Mouse (Mus musculus): ENCODE data around the gene Ptprz1. TPM values are rescaled to one million over a fixed set of nuclear protein-coding genes. Genes with fewer than 3 reads are reported as not detected.

The Ptprz1 gene
- polyA plus RNA-seq, 1 experiment from 2014 or later, result 2.7 TPM

DNA sequence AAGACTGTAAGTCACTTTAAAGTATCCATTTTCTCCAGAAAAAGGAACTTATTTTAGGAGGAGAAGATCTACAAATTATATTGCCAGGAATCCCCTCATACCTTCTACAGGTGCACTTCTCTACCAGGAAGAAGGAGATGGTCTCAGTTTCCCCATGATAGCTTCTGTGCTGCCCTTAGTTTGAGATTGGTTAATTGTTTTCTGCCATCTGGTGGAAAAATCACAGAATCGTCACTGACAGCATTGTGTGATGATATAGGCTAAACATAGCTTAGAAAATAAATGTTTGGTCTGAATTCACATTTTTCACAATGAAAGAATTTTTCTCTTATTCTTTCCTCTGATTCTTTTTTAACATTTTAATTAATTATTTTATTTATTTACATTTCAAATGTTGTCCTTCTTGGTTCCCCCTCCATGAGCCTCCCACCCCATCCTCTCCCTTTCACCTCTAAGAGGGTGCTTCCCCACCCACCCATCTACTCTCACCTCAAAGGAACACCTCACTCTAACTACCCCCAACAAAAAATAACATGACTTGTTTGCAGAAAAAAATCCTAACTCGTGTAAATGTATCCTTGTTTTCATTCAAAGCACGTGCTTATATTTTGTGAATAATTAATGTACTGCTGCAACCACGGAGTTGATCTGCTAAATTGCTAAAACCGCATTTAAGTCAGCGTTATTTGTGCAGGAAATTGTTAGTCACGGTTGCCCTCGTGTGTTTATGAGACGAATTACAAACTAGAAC lies 108.6 kb downstream of the Ptprz1 start:
- Histone ChIP-seq H3K27ac (ENCODE audit: low read length) (no peak overlapping the region), H3K4me2 (ENCODE audit: low read depth, low read length) (no peak overlapping the region), H3K4me3 (ENCODE audit: low read length) (no peak overlapping the region), H3K9me3 (ENCODE audit: control insufficient read depth, low read length) (peaks cover 5% of the 10 kb centered on the region; the same call in 1 of the 2 replicates), H3K36me3 (ENCODE audit: control insufficient read depth, insufficient read depth, low read length) (no peaks in the 10 kb centered on the region), H3K27me3 (ENCODE audit: control insufficient read depth, insufficient read depth, low read depth, low read length) (no peaks in the 10 kb centered on the region), H3K9ac (ENCODE audit: low read length) (no peak overlapping the region), H3K4me1 (replicated peaks; ENCODE audit: control insufficient read depth, insufficient read depth, low read length) (no peaks in the 10 kb centered on the region)
- 0 out of 2 replicates have a peak, but pooled peaks have one; percentile 20 for ATAC-seq (ENCODE audit: low read depth)
- 7% methylated on average over 9 of the region's 9 CpGs for WGBS

DNA sequence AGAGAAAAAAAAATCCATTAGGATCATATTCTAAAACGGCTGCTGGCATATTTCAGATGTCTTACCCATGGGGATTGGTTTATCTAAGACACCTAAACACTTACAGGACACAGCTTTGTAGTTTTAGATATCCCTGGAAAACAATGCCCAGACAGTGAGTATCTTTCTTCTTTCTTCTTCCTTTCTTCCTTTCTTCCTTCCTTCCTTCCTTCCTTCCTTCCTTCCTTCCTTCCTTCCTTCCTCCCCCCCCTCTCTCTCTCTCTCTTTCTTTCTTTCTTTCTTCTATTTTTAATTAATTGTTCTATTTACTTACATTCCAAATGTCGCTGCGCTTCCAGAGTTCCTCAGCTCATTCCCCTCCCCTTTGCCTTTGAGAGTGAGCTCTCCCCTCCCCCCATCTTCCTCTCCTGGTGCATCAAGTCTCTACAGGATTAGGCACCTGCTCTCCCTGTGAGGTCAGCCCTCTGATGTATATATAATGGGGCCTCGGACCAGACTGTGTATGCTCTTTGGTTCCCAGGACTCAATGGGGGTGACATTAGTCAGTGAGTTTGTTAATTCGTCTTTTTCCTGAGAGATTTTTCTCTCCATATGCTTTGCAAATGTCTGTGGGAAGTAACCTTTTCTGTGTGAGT lies 109.3 kb downstream of the Ptprz1 start:
- 5% methylated on average over 5 of the region's 5 CpGs for WGBS
- no peak overlapping the region for H3K4me3 ChIP-seq (ENCODE audit: low read length)
- H3K27ac ChIP-seq (ENCODE audit: low read length), result no peak overlapping the region
- 0 out of 2 replicates have a peak overlapping the region, but pooled peaks have one; percentile 20 for H3K4me2 ChIP-seq (ENCODE audit: low read depth, low read length)
- no peak overlapping the region for H3K9ac ChIP-seq (ENCODE audit: low read length)
- no peaks in the 10 kb centered on the region for H3K4me1 ChIP-seq (replicated peaks; ENCODE audit: control insufficient read depth, insufficient read depth, low read length)
- peaks cover 5% of the 10 kb centered on the region; the same call in 1 of the 2 replicates for H3K9me3 ChIP-seq (ENCODE audit: control insufficient read depth, low read length)
- H3K36me3 ChIP-seq (ENCODE audit: control insufficient read depth, insufficient read depth, low read length), result no peaks in the 10 kb centered on the region
- no peak for ATAC-seq (ENCODE audit: low read depth)
- H3K27me3 ChIP-seq (ENCODE audit: control insufficient read depth, insufficient read depth, low read depth, low read length), result no peaks in the 10 kb centered on the region

DNA sequence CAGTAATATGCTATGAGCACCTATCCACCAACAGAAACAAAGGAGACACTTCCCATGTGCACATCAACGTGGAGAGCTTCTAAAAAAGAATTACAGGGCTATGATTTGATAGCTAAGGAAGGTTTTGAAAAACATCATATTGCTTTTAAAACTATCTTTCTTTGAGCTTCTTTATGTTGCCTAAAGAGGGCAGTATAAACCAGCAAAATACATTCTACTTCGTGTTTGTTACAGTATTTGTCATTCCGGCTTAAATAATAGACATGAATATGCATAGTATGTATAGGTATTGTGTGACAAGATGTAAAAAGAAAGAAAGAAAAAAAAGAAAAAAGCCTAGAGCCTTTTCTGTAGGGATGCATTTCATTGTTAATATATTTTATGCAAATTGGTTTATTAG lies 127.8 kb downstream of the Ptprz1 start:
- no peaks in the 10 kb centered on the region for H3K4me1 ChIP-seq (replicated peaks; ENCODE audit: control insufficient read depth, insufficient read depth, low read length)
- H3K4me3 ChIP-seq (ENCODE audit: low read length), result no peak overlapping the region
- no peak for ATAC-seq (ENCODE audit: low read depth)
- H3K27me3 ChIP-seq (ENCODE audit: control insufficient read depth, insufficient read depth, low read depth, low read length), result no peaks in the 10 kb centered on the region
- H3K36me3 ChIP-seq (ENCODE audit: control insufficient read depth, insufficient read depth, low read length), result no peaks in the 10 kb centered on the region
- no peak overlapping the region for H3K9ac ChIP-seq (ENCODE audit: low read length)
- H3K4me2 ChIP-seq (ENCODE audit: low read depth, low read length), result no peak overlapping the region
- no peaks in the 10 kb centered on the region for H3K9me3 ChIP-seq (ENCODE audit: control insufficient read depth, low read length)
- H3K27ac ChIP-seq (ENCODE audit: low read length), result no peak overlapping the region
- WGBS, result 18% methylated on average over 3 of the region's 3 CpGs

DNA sequence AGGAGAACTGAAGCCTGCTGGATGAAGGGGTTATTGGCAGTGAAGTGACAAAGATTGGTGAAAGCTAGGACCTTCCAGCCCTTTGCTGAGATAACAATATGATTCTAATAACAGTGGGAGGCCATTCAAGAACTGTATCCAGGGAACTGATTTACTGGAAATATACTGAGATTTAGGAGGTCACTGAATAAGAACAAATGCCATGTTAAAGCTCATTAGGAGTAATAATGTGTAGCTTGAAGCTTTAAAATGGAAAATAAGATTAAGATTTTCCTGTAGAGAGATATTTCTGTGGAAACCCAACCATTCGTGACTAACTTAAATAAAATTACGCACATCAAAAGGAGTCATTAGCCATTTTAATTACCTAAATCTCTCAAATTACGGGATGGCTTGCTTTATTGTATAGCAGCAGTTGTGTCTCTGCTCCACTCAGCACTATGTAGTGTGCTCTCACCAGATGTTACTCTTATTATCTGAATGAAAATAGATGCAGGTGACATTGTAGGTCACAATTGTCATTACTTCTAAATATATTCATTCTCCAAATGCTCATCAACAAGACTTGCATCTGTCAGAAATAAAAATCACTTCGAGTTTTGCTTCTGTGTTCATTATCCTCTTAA lies 139.8 kb downstream of the Ptprz1 start:
- Histone ChIP-seq H3K36me3 (ENCODE audit: control insufficient read depth, insufficient read depth, low read length) (no peaks in the 10 kb centered on the region), H3K4me2 (ENCODE audit: low read depth, low read length) (no peak overlapping the region), H3K4me3 (ENCODE audit: low read length) (no peak overlapping the region), H3K4me1 (replicated peaks; ENCODE audit: control insufficient read depth, insufficient read depth, low read length) (no peaks in the 10 kb centered on the region), H3K27me3 (ENCODE audit: control insufficient read depth, insufficient read depth, low read depth, low read length) (no peaks in the 10 kb centered on the region), H3K27ac (ENCODE audit: low read length) (no peak overlapping the region), H3K9ac (ENCODE audit: low read length) (no peak overlapping the region), H3K9me3 (ENCODE audit: control insufficient read depth, low read length) (no peaks in the 10 kb centered on the region)
- ATAC-seq (ENCODE audit: low read depth), result no peak
- 79% methylated on average over 4 of the region's 4 CpGs for WGBS

DNA sequence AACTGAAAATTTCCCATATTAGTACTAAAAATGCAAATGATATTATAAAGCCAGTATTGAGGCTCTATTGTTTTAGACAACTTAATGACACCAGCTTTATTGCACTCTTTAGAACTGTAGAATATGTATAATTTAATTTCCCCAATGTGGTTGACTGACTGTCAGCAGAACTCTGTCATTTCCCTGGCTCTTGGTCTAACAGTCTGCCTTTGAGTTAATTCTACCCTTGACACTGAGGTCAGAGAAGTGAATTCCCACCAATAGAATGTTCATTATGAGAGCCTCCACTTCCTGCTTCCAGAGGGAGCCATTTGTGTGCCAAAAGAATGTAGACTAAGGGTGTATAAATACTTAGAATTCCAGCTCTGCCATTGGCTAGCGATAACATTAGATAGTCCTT lies 152.9 kb downstream of the Ptprz1 start:
- WGBS, result 44% methylated on average over 1 of the region's 1 CpGs
- no peaks in the 10 kb centered on the region for H3K4me1 ChIP-seq (replicated peaks; ENCODE audit: control insufficient read depth, insufficient read depth, low read length)

DNA sequence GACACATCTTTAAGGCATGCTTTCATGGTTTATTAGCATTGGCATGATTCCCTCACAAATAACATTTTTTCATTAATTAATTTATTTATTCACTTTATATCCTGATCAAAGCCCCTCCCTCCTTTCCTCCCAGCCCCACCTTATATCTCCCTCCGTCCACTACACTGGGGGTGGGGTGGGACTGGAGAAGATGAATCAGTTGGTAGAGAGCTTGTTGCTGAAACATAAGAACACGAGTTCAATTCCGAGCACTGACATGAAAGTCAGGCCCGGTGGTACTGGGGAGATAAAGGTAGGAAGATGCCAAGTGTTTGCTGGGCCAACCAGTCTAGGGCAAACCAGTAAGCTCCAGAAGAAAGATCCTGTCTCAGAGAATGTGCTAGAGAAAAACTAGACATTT lies 173.5 kb downstream of the Ptprz1 start:
- H3K4me2 ChIP-seq (ENCODE audit: low read depth, low read length), result no peak overlapping the region
- H3K4me1 ChIP-seq (replicated peaks; ENCODE audit: control insufficient read depth, insufficient read depth, low read length), result no peaks in the 10 kb centered on the region
- no peak overlapping the region for H3K27ac ChIP-seq (ENCODE audit: low read length)
- no peaks in the 10 kb centered on the region for H3K27me3 ChIP-seq (ENCODE audit: control insufficient read depth, insufficient read depth, low read depth, low read length)
- no peaks in the 10 kb centered on the region for H3K9me3 ChIP-seq (ENCODE audit: control insufficient read depth, low read length)
- H3K9ac ChIP-seq (ENCODE audit: low read length), result no peak overlapping the region
- no peak for ATAC-seq (ENCODE audit: low read depth)
- no peaks in the 10 kb centered on the region for H3K36me3 ChIP-seq (ENCODE audit: control insufficient read depth, insufficient read depth, low read length)
- no peak overlapping the region for H3K4me3 ChIP-seq (ENCODE audit: low read length)
- WGBS, result 84% methylated on average over 4 of the region's 4 CpGs

More for the DNA sequence above, 152.9 kb downstream of the Ptprz1 start:
- ATAC-seq (ENCODE audit: low read depth), result 0 out of 2 replicates have a peak, but pooled peaks have one; percentile 36
- no peak overlapping the region for H3K4me3 ChIP-seq (ENCODE audit: low read length)
- H3K9me3 ChIP-seq (ENCODE audit: control insufficient read depth, low read length), result no peaks in the 10 kb centered on the region
- no peaks in the 10 kb centered on the region for H3K36me3 ChIP-seq (ENCODE audit: control insufficient read depth, insufficient read depth, low read length)
- no peak overlapping the region for H3K9ac ChIP-seq (ENCODE audit: low read length)
- H3K27me3 ChIP-seq (ENCODE audit: control insufficient read depth, insufficient read depth, low read depth, low read length), result no peaks in the 10 kb centered on the region
- H3K4me2 ChIP-seq (ENCODE audit: low read depth, low read length), result no peak overlapping the region
- H3K27ac ChIP-seq (ENCODE audit: low read length), result no peak overlapping the region

DNA sequence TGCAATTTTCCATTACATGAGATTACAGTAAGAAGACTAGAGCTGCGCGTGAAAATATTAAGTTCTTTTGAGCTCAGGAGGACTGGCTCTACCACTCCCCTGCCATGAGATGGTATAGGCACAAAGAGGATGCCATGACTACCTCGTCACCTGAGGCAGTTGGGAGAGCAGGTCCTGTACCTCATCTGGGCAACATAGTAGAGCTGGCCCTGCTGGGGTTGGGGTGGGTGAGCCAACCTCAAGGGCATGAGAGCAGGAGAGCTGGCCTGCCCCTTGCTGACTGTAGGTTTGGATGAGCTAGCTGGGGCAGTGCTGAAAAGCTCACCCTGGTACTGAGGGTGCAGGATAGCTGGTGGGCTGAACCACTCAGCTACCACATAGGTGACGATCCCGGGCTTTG lies 180.4 kb downstream of the Ptprz1 start:
- no peak for ATAC-seq (ENCODE audit: low read depth)
- Histone ChIP-seq H3K4me1 (replicated peaks; ENCODE audit: control insufficient read depth, insufficient read depth, low read length) (no peaks in the 10 kb centered on the region), H3K4me3 (ENCODE audit: low read length) (no peak overlapping the region), H3K36me3 (ENCODE audit: control insufficient read depth, insufficient read depth, low read length) (no peaks in the 10 kb centered on the region), H3K27ac (ENCODE audit: low read length) (no peak overlapping the region), H3K9me3 (ENCODE audit: control insufficient read depth, low read length) (no peaks in the 10 kb centered on the region), H3K4me2 (ENCODE audit: low read depth, low read length) (no peak overlapping the region), H3K27me3 (ENCODE audit: control insufficient read depth, insufficient read depth, low read depth, low read length) (no peaks in the 10 kb centered on the region), H3K9ac (ENCODE audit: low read length) (no peak overlapping the region)
- 89% methylated on average over 5 of the region's 5 CpGs for WGBS

DNA sequence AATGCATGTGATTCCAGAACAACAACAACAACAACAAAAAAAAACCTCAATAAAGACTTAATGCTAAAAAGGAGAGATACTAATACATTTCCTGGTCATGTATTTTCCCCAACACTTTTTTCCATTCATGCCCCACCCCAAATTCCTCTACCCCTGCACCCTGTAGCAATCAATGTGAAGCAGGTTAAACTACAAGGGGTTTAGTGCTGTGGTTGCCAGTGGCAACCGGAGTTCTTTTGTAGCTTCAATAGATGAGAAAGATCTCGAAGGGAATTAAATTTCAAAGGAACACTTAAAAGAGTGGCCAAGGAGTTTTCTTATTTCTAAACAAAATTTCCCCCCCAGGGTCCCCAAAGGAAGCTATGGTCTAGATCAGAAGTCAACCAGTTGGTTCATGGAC lies 200.8 kb downstream of the Ptprz1 start:
- H3K4me2 ChIP-seq (ENCODE audit: low read depth, low read length), result no peak overlapping the region
- no peaks in the 10 kb centered on the region for H3K36me3 ChIP-seq (ENCODE audit: control insufficient read depth, insufficient read depth, low read length)
- H3K4me3 ChIP-seq (ENCODE audit: low read length), result no peak overlapping the region
- H3K27me3 ChIP-seq (ENCODE audit: control insufficient read depth, insufficient read depth, low read depth, low read length), result no peaks in the 10 kb centered on the region
- 56% methylated on average over 2 of the region's 2 CpGs for WGBS
- 0 out of 2 replicates have a peak, but pooled peaks cover 2% of the 10 kb centered on the region for H3K4me1 ChIP-seq (replicated peaks; ENCODE audit: control insufficient read depth, insufficient read depth, low read length)
- ATAC-seq (ENCODE audit: low read depth), result no peak
- no peaks in the 10 kb centered on the region for H3K9me3 ChIP-seq (ENCODE audit: control insufficient read depth, low read length)
- H3K9ac ChIP-seq (ENCODE audit: low read length), result no peak overlapping the region
- H3K27ac ChIP-seq (ENCODE audit: low read length), result no peak overlapping the region

DNA sequence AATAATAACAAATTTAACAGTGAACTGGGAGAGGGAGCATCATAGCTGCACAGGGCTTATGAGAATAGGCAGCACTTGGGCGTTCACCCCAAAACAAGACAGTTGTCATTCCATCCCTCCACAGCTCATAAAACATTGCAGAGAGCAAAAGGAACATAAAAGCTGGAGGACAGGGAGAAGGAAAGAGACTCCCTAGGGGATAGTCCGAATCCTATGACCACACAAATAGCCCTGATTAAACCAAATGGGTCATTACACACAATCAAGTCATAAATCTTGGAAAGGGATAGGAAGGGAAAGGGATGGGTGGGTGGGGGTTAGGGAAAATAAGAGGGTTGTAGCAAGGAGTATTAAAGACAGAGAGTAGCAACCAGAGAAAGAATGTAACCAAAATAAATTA lies 203.0 kb downstream of the Ptprz1 start:
- Histone ChIP-seq H3K9me3 (ENCODE audit: control insufficient read depth, low read length) (no peaks in the 10 kb centered on the region), H3K9ac (ENCODE audit: low read length) (no peak overlapping the region), H3K36me3 (ENCODE audit: control insufficient read depth, insufficient read depth, low read length) (no peaks in the 10 kb centered on the region), H3K27ac (ENCODE audit: low read length) (no peak overlapping the region), H3K27me3 (ENCODE audit: control insufficient read depth, insufficient read depth, low read depth, low read length) (no peaks in the 10 kb centered on the region), H3K4me2 (ENCODE audit: low read depth, low read length) (no peak overlapping the region), H3K4me3 (ENCODE audit: low read length) (no peak overlapping the region), H3K4me1 (replicated peaks; ENCODE audit: control insufficient read depth, insufficient read depth, low read length) (0 out of 2 replicates have a peak, but pooled peaks cover 2% of the 10 kb centered on the region)
- no peak for ATAC-seq (ENCODE audit: low read depth)
- WGBS, result 61% methylated on average over 2 of the region's 2 CpGs
